Mouse (Mus musculus) hindbrain, postnatal 0 days (tissue): ENCODE data around the gene Ddi2. TPM values are rescaled to one million over a fixed set of nuclear protein-coding genes. Genes with fewer than 3 reads are reported as not detected.

Source experiments
- ATAC-seq: fragments of 200-750 bp; cut with Nextera tagmentation; 2 replicates; pipeline ENCODE4 v1.8.0; 2017; ENCODE audit warnings: mild to moderate bottlenecking, moderate TSS enrichment, moderate library complexity
- DNase-seq: peaks from one replicate; pipeline ENCODE4 v3.0.0-alpha.2; 2015; ENCODE audit warnings: low spot score
- H3K27ac ChIP-seq: fragments of 300-500 bp; sonication (generic); 2 replicates; pipeline ENCODE4 v1.5.1; 2014; ENCODE audit warnings: mild to moderate bottlenecking
- H3K27me3 ChIP-seq: fragments of 300-500 bp; sonication (generic); 2 replicates; pipeline ENCODE4 v1.6.1; 2014; ENCODE audit warnings: low read length, mixed read lengths; ENCODE audit not compliant: insufficient read depth
- H3K36me3 ChIP-seq: fragments of 300-500 bp; sonication (generic); 2 replicates; pipeline ENCODE4 v1.6.1; 2014; ENCODE audit warnings: low read length, mixed read lengths; ENCODE audit not compliant: insufficient read depth
- H3K4me1 ChIP-seq: fragments of 300-500 bp; sonication (generic); 2 replicates; pipeline ENCODE4 v1.6.1; 2014; ENCODE audit warnings: antibody characterized with exemption, low read length, mixed read lengths; ENCODE audit not compliant: insufficient read depth
- H3K4me2 ChIP-seq: fragments of 300-500 bp; sonication (generic); 2 replicates; pipeline ENCODE4 v1.6.1; 2014; ENCODE audit warnings: low read depth, mild to moderate bottlenecking, low read length, moderate library complexity, mixed read lengths
- H3K4me3 ChIP-seq: fragments of 300-500 bp; sonication (generic); 2 replicates; pipeline ENCODE4 v1.5.1; 2014; ENCODE audit warnings: low read length
- H3K9ac ChIP-seq: fragments of 300-500 bp; sonication (generic); replicated peaks from 2 replicates; pipeline ENCODE4 v1.6.1; 2014; ENCODE audit warnings: mild to moderate bottlenecking, low read length, moderate library complexity, mixed read lengths
- H3K9me3 ChIP-seq: fragments of 300-500 bp; sonication (generic); 2 replicates; pipeline ENCODE4 v1.6.1; 2016; ENCODE audit warnings: low read length, mixed read lengths
- CTCF ChIP-seq: IDR thresholded peaks from 2 replicates; pipeline ENCODE4 v1.5.1; 2016; ENCODE audit warnings: antibody characterized with exemption, control low read depth, low read depth
- WGBS: fragments of 180-500 bp; shearing (Covaris S2); extraction: QIAGEN DNeasy Blood & Tissue Kit; methylation state at CpG from one replicate; pipeline ENCODE4 v1.1.7; 2014; 5-methylcytosine and 5-hydroxymethylcytosine counted together
- polyA plus RNA-seq: library from polyadenylated mRNA; unstranded; fragments of >200 nt; fragmentation: Nextera tagmentation; extraction: Ambion mirVana; gene quantifications from 2 replicates; pipeline ENCODE4 v1.2.1, GENCODE M21; 2015
- total RNA-seq: library from RNA; depleted of rRNA; stranded (reverse); fragments of >200 nt; gene quantifications from 2 replicates; pipeline ENCODE4 v1.2.3, GENCODE M21; 2014

Ddi2 gene
- total and polyA plus RNA-seq, 2 experiments from 2014 or later = 12.5 to 20.9 TPM

- no peak overlapping the region for H3K4me2 ChIP-seq
- DNase-seq (no peak), ATAC-seq (peak; percentile 41; the same call in 1 of the 2 replicates)
- H3K9me3 ChIP-seq = no peaks in the 10 kb centered on the region
- no peak overlapping the region for H3K9ac ChIP-seq
- TF ChIP-seq CTCF = no peak
- peak overlapping the region; percentile 77 for H3K27ac ChIP-seq
- no peaks in the 10 kb centered on the region for H3K27me3 ChIP-seq
- WGBS = 38% methylated on average over 8 of the region's 8 CpGs
- H3K4me3 ChIP-seq = no peak overlapping the region
- H3K36me3 ChIP-seq = peaks cover 58% of the 10 kb centered on the region
- no peaks in the 10 kb centered on the region; the same call in 1 of the 2 replicates for H3K4me1 ChIP-seq
Observed at GRCm38 (mm10) chr4:141766316-141766667, 43.1 kb upstream of the Ddi2 start.

- WGBS = 93% methylated on average over 3 of the region's 3 CpGs
- Histone ChIP-seq H3K4me3 (no peak overlapping the region), H3K27ac (no peak overlapping the region), H3K9ac (no peak overlapping the region), H3K36me3 (peaks cover 47% of the 10 kb centered on the region), H3K9me3 (no peaks in the 10 kb centered on the region), H3K4me1 (no peaks in the 10 kb centered on the region; the same call in 1 of the 2 replicates), H3K27me3 (no peaks in the 10 kb centered on the region), H3K4me2 (no peak overlapping the region)
- DNase-seq (no peak), ATAC-seq (no peak)
- no peak for TF ChIP-seq CTCF
Observed at GRCm38 (mm10) chr4:141765008-141765407, 41.8 kb upstream of the Ddi2 start.

GRCm38 (mm10) chr4:141763476-141763875 is 40.3 kb upstream of the Ddi2 start:
- no peak overlapping the region for H3K4me2 ChIP-seq
- H3K27me3 ChIP-seq = no peaks in the 10 kb centered on the region
- no peak overlapping the region for H3K9ac ChIP-seq
- no peaks in the 10 kb centered on the region; the same call in 1 of the 2 replicates for H3K4me1 ChIP-seq
- H3K27ac ChIP-seq = no peak overlapping the region
- ATAC-seq (no peak), DNase-seq (no peak)
- no peak overlapping the region for H3K4me3 ChIP-seq
- no peak for TF ChIP-seq CTCF
- peaks cover 32% of the 10 kb centered on the region for H3K36me3 ChIP-seq
- no peaks in the 10 kb centered on the region for H3K9me3 ChIP-seq
- 92% methylated on average over 12 of the region's 12 CpGs for WGBS

- WGBS = 90% methylated on average over 13 of the region's 13 CpGs
- Histone ChIP-seq H3K27me3 (no peaks in the 10 kb centered on the region), H3K9me3 (no peaks in the 10 kb centered on the region), H3K27ac (no peak overlapping the region), H3K4me3 (no peak overlapping the region), H3K36me3 (peaks cover 30% of the 10 kb centered on the region), H3K9ac (no peak overlapping the region), H3K4me1 (no peaks in the 10 kb centered on the region), H3K4me2 (no peak overlapping the region)
- no peak for ATAC-seq
- TF ChIP-seq CTCF = no peak
- no peak for DNase-seq
Observed at GRCm38 (mm10) chr4:141762102-141762598, 38.9 kb upstream of the Ddi2 start.

GRCm38 (mm10) chr4:141760942-141761341 is 37.7 kb upstream of the Ddi2 start:
- no peak for ATAC-seq
- no peak for DNase-seq
- H3K27me3 ChIP-seq = no peaks in the 10 kb centered on the region
- H3K36me3 ChIP-seq = peaks cover 30% of the 10 kb centered on the region
- H3K9ac ChIP-seq = no peak overlapping the region
- no peak overlapping the region for H3K27ac ChIP-seq
- H3K4me3 ChIP-seq = no peak overlapping the region
- no peak overlapping the region for H3K4me2 ChIP-seq
- H3K9me3 ChIP-seq = no peaks in the 10 kb centered on the region
- no peak for TF ChIP-seq CTCF
- no peaks in the 10 kb centered on the region for H3K4me1 ChIP-seq
- WGBS = 83% methylated on average over 4 of the region's 4 CpGs

GRCm38 (mm10) chr4:141758874-141759542 is 35.8 kb upstream of the Ddi2 start:
- WGBS = 76% methylated on average over 6 of the region's 6 CpGs
- ATAC-seq = no peak

GRCm38 (mm10) chr4:141757124-141757523 is 33.9 kb upstream of the Ddi2 start:
- no peak for TF ChIP-seq CTCF
- Histone ChIP-seq H3K4me1 (no peaks in the 10 kb centered on the region), H3K4me3 (no peak overlapping the region), H3K9ac (no peak overlapping the region), H3K9me3 (no peaks in the 10 kb centered on the region), H3K27ac (no peak overlapping the region), H3K27me3 (no peaks in the 10 kb centered on the region), H3K36me3 (peaks cover 6% of the 10 kb centered on the region; the same call in 1 of the 2 replicates), H3K4me2 (no peak overlapping the region)
- DNase-seq (no peak), ATAC-seq (no peak)
- WGBS = 84% methylated on average over 3 of the region's 3 CpGs

More at GRCm38 (mm10) chr4:141758874-141759542, 35.8 kb upstream of the Ddi2 start:
- Histone ChIP-seq H3K4me1 (no peaks in the 10 kb centered on the region), H3K27me3 (no peaks in the 10 kb centered on the region), H3K27ac (no peak overlapping the region), H3K4me2 (no peak overlapping the region), H3K4me3 (no peak overlapping the region), H3K36me3 (peaks cover 23% of the 10 kb centered on the region), H3K9me3 (no peaks in the 10 kb centered on the region), H3K9ac (no peak overlapping the region)
- DNase-seq = no peak
- no peak for TF ChIP-seq CTCF
